12 mouse cellular contexts compared by ENCODE assay signal in genomic region chr5:134178536-134178935, GRCm38 (mm10).
"Had no signal": no experiment of that assay in that cellular context is flagged by ENCODE, and none has a peak within 500 bp of the region (broad histone marks: within the 10 kb centered on the region; RNA-seq: fewer than 3 reads in every experiment).

No protein-coding gene starts in this region.

- H3K27me3 ChIP-seq: limb, embryonic 13.5 days; neural tube, embryonic 12.5 days had no signal

- H3K27ac ChIP-seq: limb, embryonic 13.5 days; liver, embryonic 14.5 days; neural tube, embryonic 12.5 days; stomach, postnatal 0 days had no signal

- DNase-seq: kidney, postnatal 36 days; layer of hippocampus, adult 9-11 months; layer of hippocampus, postnatal 36 days; left cerebral cortex, postnatal 4 days; lung, adult 18-20 months; lung, postnatal 36 days; midbrain, embryonic 14.5 days; thymus, postnatal 14 days had no signal

- H3K4me2 ChIP-seq: limb, embryonic 13.5 days; neural tube, embryonic 12.5 days had no signal

- H3K4me3 ChIP-seq: limb, embryonic 13.5 days; neural tube, embryonic 12.5 days had no signal

- H3K9me3 ChIP-seq: limb, embryonic 13.5 days; neural tube, embryonic 12.5 days had no signal

- H3K36me3 ChIP-seq: limb, embryonic 13.5 days; neural tube, embryonic 12.5 days had no signal

- H3K9ac ChIP-seq: limb, embryonic 13.5 days; liver, embryonic 14.5 days; neural tube, embryonic 12.5 days had no signal
